In genomic region chr9:21238004-21238732, GRCm38 (mm10) we compare ENCODE assay signal across 8 mouse cellular contexts. TPM values are rescaled to one million over a fixed set of nuclear protein-coding genes. Genes with fewer than 3 reads are reported as not detected.
DNase-seq lines count a peak whose midpoint lies in the region; ATAC-seq lines count a peak whose summit lies in the region.

No protein-coding gene starts in this region.

- 1% methylated on average over 31 of the region's 31 CpGs for WGBS in forebrain, embryonic 12.5 days
- 1% methylated on average over 31 of the region's 31 CpGs for WGBS in intestine, embryonic 15.5 days
- WGBS in midbrain, embryonic 11.5 days = 3% methylated on average over 31 of the region's 31 CpGs

- H3K4me2 ChIP-seq in forebrain, embryonic 12.5 days = peak overlapping the region; percentile 77
- peak overlapping the region; percentile 76 for H3K4me2 ChIP-seq in intestine, embryonic 15.5 days (replicated peaks)
- H3K4me2 ChIP-seq in midbrain, embryonic 11.5 days = peak overlapping the region; percentile 80

- H3K36me3 ChIP-seq in forebrain, embryonic 12.5 days (replicated peaks) = peaks cover 25% of the 10 kb centered on the region
- H3K36me3 ChIP-seq in intestine, embryonic 15.5 days = peaks cover 8% of the 10 kb centered on the region
- H3K36me3 ChIP-seq in midbrain, embryonic 11.5 days (ENCODE audit: control insufficient read depth, insufficient read depth, low read length) = no peaks in the 10 kb centered on the region; the same call in 1 of the 2 replicates

- peaks cover 23% of the 10 kb centered on the region for H3K4me1 ChIP-seq in forebrain, embryonic 12.5 days
- H3K4me1 ChIP-seq in intestine, embryonic 15.5 days (replicated peaks) = peaks cover 21% of the 10 kb centered on the region
- peaks cover 9% of the 10 kb centered on the region for H3K4me1 ChIP-seq in midbrain, embryonic 11.5 days (ENCODE audit: control insufficient read depth, insufficient read depth, low read length)

- peak overlapping the region; percentile 86 for H3K4me3 ChIP-seq in forebrain, embryonic 12.5 days (replicated peaks)
- H3K4me3 ChIP-seq in intestine, embryonic 15.5 days (replicated peaks) = peak overlapping the region; percentile 97
- peak overlapping the region; percentile 91 for H3K4me3 ChIP-seq in midbrain, embryonic 11.5 days (ENCODE audit: low read depth, low read length)

- no peaks in the 10 kb centered on the region for H3K9me3 ChIP-seq in forebrain, embryonic 12.5 days
- H3K9me3 ChIP-seq in intestine, embryonic 15.5 days = no peaks in the 10 kb centered on the region
- H3K9me3 ChIP-seq in midbrain, embryonic 11.5 days (ENCODE audit: control insufficient read depth, low read length) = no peaks in the 10 kb centered on the region; the same call in 1 of the 2 replicates

- ATAC-seq in forebrain, embryonic 12.5 days (ENCODE audit: low FRiP score) = peak; percentile 21
- no peak; the same call in none of the 2 replicates for ATAC-seq in intestine, embryonic 15.5 days
- ATAC-seq in midbrain, embryonic 11.5 days (ENCODE audit: low FRiP score) = peak; percentile 20

- peaks cover 27% of the 10 kb centered on the region for H3K27me3 ChIP-seq in forebrain, embryonic 12.5 days
- peaks cover 4% of the 10 kb centered on the region; the same call in 1 of the 2 replicates for H3K27me3 ChIP-seq in intestine, embryonic 15.5 days (replicated peaks)
- peaks cover 7% of the 10 kb centered on the region for H3K27me3 ChIP-seq in midbrain, embryonic 11.5 days (ENCODE audit: control insufficient read depth, insufficient read depth, low read length)

- peak; percentile 55 for DNase-seq in cerebellum, adult 9-10 months
- DNase-seq in cerebellum, adult 11 months = no peak
- peak; percentile 13 for DNase-seq in MN1 (ENCODE audit: low spot score)
- peak; percentile 93 for DNase-seq in midbrain, embryonic 11.5 days (ENCODE audit: low spot score, missing footprints)
- DNase-seq in layer of hippocampus, adult 9-11 months = no peak
- no peak for DNase-seq in urinary bladder, postnatal 10 days (ENCODE audit: low spot score)

- peak overlapping the region; percentile 97 for H3K9ac ChIP-seq in forebrain, embryonic 12.5 days
- peak overlapping the region; percentile 98 for H3K9ac ChIP-seq in intestine, embryonic 15.5 days
- H3K9ac ChIP-seq in midbrain, embryonic 11.5 days (ENCODE audit: low read length) = peak overlapping the region; percentile 98

- peak overlapping the region; percentile 88 for H3K27ac ChIP-seq in forebrain, embryonic 12.5 days
- peak overlapping the region; percentile 93 for H3K27ac ChIP-seq in intestine, embryonic 15.5 days
- H3K27ac ChIP-seq in midbrain, embryonic 11.5 days (ENCODE audit: low read depth, low read length) = peak overlapping the region; percentile 67

RNA-seq across cellular contexts. Expression of gene Keap1, which starts 1.0 kb away (rescaled TPM):
- 47.5 and 49.6 TPM in 2 replicates for polyA plus RNA-seq in forebrain, embryonic 12.5 days (2016; fragmentation: Nextera tagmentation; extraction: Ambion mirVana)
- polyA plus RNA-seq in intestine, embryonic 15.5 days (2015; fragmentation: Nextera tagmentation; extraction: Ambion mirVana) = 55.8 and 59.8 TPM in 2 replicates
- polyA plus RNA-seq in midbrain, embryonic 11.5 days (2014; fragmentation: Nextera tagmentation; extraction: Ambion mirVana) = 20.0 and 26.3 TPM in 2 replicates

RNA-seq across cellular contexts. Expression of gene S1pr5, which starts 10.1 kb away (rescaled TPM):
- 0.33 and 0.38 TPM in 2 replicates for polyA plus RNA-seq in forebrain, embryonic 12.5 days (2016; fragmentation: Nextera tagmentation; extraction: Ambion mirVana)
- polyA plus RNA-seq in intestine, embryonic 15.5 days (2015; fragmentation: Nextera tagmentation; extraction: Ambion mirVana) = not detected in 2 replicates
- 0.19 and 0.21 TPM in 2 replicates for polyA plus RNA-seq in midbrain, embryonic 11.5 days (2014; fragmentation: Nextera tagmentation; extraction: Ambion mirVana)

RNA-seq across cellular contexts. Expression of gene Atg4d, which starts 26.9 kb away (rescaled TPM):
- 47.4 and 50.7 TPM in 2 replicates for polyA plus RNA-seq in forebrain, embryonic 12.5 days (2016; fragmentation: Nextera tagmentation; extraction: Ambion mirVana)
- polyA plus RNA-seq in intestine, embryonic 15.5 days (2015; fragmentation: Nextera tagmentation; extraction: Ambion mirVana) = 50.0 and 55.1 TPM in 2 replicates
- 37.2 and 45.8 TPM in 2 replicates for polyA plus RNA-seq in midbrain, embryonic 11.5 days (2014; fragmentation: Nextera tagmentation; extraction: Ambion mirVana)

RNA-seq across cellular contexts. Expression of gene Kri1, which starts 49.6 kb away (rescaled TPM):
- 19.5 and 20.8 TPM in 2 replicates for polyA plus RNA-seq in forebrain, embryonic 12.5 days (2016; fragmentation: Nextera tagmentation; extraction: Ambion mirVana)
- polyA plus RNA-seq in intestine, embryonic 15.5 days (2015; fragmentation: Nextera tagmentation; extraction: Ambion mirVana) = 11.1 and 15.4 TPM in 2 replicates
- polyA plus RNA-seq in midbrain, embryonic 11.5 days (2014; fragmentation: Nextera tagmentation; extraction: Ambion mirVana) = 13.2 and 16.3 TPM in 2 replicates

RNA-seq across cellular contexts. Expression of gene Cdkn2d, which starts 53.0 kb away (rescaled TPM):
- 70.6 and 74.5 TPM in 2 replicates for polyA plus RNA-seq in forebrain, embryonic 12.5 days (2016; fragmentation: Nextera tagmentation; extraction: Ambion mirVana)
- 38.4 and 42.1 TPM in 2 replicates for polyA plus RNA-seq in intestine, embryonic 15.5 days (2015; fragmentation: Nextera tagmentation; extraction: Ambion mirVana)
- 70.6 and 71.9 TPM in 2 replicates for polyA plus RNA-seq in midbrain, embryonic 11.5 days (2014; fragmentation: Nextera tagmentation; extraction: Ambion mirVana)

Comparison
In these comparisons a context has a peak if more than half of its experiments do, and no peak if none do; other contexts are left out.
1. DNase-seq: peak in cerebellum, adult 9-10 months (single experiment), MN1 (single experiment) and midbrain, embryonic 11.5 days (single experiment); none in cerebellum, adult 11 months (single experiment), layer of hippocampus, adult 9-11 months (single experiment) and urinary bladder, postnatal 10 days (single experiment).
2. Peak in every context shown above with its lines, with median percentiles within 50 percentile points of each other: H3K27ac ChIP-seq, H3K4me2 ChIP-seq, H3K4me3 ChIP-seq and H3K9ac ChIP-seq.